Mouse (Mus musculus) E14TG2a.4 (cell line): ENCODE data around the gene E030025P04Rik.
A peak's percentile ranks its signal among the peaks of the same experiment; 100 is the strongest.

Source experiments
- H3K27me3 ChIP-seq: 2 replicates; pipeline ENCODE4 v1.6.1; 2014; ENCODE audit warnings: low read length, control low read depth; ENCODE audit not compliant: insufficient read depth
- H3K36me3 ChIP-seq: 2 replicates; pipeline ENCODE4 v1.6.1; 2014; ENCODE audit warnings: low read length, control low read depth; ENCODE audit not compliant: insufficient read depth
- H3K4me1 ChIP-seq: replicated peaks from 2 replicates; pipeline ENCODE4 v1.6.1; 2014; ENCODE audit warnings: low read depth, low read length, control low read depth
- H3K4me3 ChIP-seq: replicated peaks from 2 replicates; pipeline ENCODE4 v1.5.1; 2014; ENCODE audit warnings: mild to moderate bottlenecking, low read length
- H3K9me3 ChIP-seq: 2 replicates; pipeline ENCODE4 v1.6.1; 2014; ENCODE audit warnings: low read length, control low read depth
- CTCF ChIP-seq: conservative IDR thresholded peaks from 2 replicates; pipeline ENCODE4 v1.5.1; 2014; ENCODE audit warnings: low read length
- NANOG ChIP-seq: IDR thresholded peaks from 2 replicates; pipeline ENCODE4 v1.6.1; 2014; ENCODE audit warnings: borderline replicate concordance, low read length, mixed read lengths
- POU5F1 ChIP-seq: IDR thresholded peaks from 2 replicates; pipeline ENCODE4 v1.6.1; 2014; ENCODE audit warnings: low read length, borderline replicate concordance

The E030025P04Rik gene

DNA sequence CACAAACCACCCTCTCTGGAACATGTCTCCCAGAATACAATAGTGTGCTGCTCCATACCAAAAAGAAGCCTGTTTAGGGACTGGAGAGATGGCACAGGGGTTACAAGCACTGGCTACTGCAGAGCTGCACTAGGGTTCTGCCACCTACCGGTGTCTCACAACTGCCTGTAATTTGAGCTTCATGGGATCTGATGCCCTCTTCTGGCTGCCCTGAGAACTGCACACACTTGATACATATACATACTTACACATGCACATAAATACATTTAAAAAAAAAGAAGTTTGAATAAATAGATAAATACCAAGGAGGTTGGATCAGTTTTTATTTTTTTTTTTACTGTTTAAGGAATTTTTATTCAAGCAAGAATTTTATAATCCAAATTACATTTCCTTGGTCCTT is 28.1 kb upstream of the E030025P04Rik start:
- Histone ChIP-seq H3K4me1 (no peaks in the 10 kb centered on the region), H3K4me3 (no peak overlapping the region), H3K27me3 (0 out of 2 replicates have a peak, but pooled peaks cover 3% of the 10 kb centered on the region), H3K36me3 (no peaks in the 10 kb centered on the region), H3K9me3 (no peaks in the 10 kb centered on the region)
- peak; percentile 69 for TF ChIP-seq CTCF
- no peak for TF ChIP-seq POU5F1

DNA sequence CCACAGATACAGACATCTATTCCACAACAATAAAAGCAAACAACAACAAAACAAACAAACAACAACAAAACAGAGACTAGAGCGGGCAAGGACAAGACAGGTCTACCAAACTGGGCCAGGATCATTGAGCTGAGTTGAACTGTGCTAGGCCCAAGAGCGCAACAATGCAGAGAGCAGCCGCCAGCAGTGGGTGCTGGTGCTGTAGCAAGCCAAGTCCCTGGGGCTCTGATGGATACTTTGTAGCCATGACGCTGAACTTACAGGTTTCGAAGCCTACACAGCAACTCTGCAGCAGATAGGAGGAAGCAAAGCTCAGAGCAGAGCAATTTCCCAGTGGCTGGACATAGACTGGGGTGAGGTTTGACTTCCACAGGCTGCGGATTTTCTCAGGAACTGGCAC is 26.6 kb upstream of the E030025P04Rik start:
- Histone ChIP-seq H3K4me1 (no peaks in the 10 kb centered on the region), H3K4me3 (no peak overlapping the region), H3K9me3 (no peaks in the 10 kb centered on the region), H3K27me3 (0 out of 2 replicates have a peak, but pooled peaks cover 3% of the 10 kb centered on the region), H3K36me3 (no peaks in the 10 kb centered on the region)
- no peak for TF ChIP-seq POU5F1

DNA sequence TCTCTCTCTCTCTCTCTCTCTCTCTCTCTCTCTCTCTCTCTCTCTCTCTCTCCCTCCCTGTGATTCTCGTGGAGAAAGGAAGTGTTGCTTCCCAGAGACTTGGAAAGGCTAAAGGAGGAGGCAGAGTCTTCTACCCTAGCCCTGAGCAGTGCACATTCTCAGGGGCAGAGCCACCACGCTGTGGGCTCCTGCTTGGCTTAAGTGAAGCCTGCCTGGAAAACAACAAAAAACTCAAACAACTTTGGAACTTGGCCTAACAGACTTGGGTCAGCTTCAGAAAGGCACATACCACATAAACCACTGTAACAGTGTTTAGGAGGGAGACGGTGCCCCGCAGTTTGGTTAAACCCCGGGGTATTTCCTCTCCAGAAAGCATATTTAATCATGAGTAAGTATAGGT is 13.5 kb upstream of the E030025P04Rik start:
- Histone ChIP-seq H3K4me1 (no peaks in the 10 kb centered on the region), H3K27me3 (no peaks in the 10 kb centered on the region), H3K9me3 (no peaks in the 10 kb centered on the region), H3K36me3 (no peaks in the 10 kb centered on the region), H3K4me3 (no peak overlapping the region)
- TF ChIP-seq NANOG (no peak), CTCF (no peak)

DNA sequence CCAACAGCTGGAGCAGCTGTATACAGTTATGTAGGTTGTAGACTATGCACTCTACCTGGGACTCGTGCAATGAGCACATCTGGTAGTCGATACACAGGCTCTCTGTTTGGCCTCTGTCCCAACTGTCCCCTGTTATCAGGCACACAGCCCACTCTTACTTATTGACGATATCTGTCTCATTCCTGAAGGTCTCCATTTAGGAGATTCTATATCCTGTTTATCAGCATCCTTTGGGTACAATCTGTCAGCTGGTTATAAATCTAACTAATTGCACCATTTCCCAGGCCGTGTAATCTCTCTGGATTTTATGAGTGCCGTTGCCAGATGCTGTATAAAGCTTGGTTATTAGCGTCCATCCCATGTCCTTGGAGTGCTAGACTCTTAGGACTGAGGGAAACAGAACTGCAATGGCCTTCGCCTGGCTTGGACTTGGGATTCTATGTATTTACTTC is 747 bp upstream of the E030025P04Rik start:
- no peak overlapping the region for H3K4me3 ChIP-seq
- no peaks in the 10 kb centered on the region for H3K9me3 ChIP-seq
- no peak for TF ChIP-seq CTCF
- TF ChIP-seq POU5F1: no peak
- TF ChIP-seq NANOG: no peak
- H3K36me3 ChIP-seq: no peaks in the 10 kb centered on the region
- no peaks in the 10 kb centered on the region for H3K27me3 ChIP-seq
- H3K4me1 ChIP-seq: peaks cover 8% of the 10 kb centered on the region

DNA sequence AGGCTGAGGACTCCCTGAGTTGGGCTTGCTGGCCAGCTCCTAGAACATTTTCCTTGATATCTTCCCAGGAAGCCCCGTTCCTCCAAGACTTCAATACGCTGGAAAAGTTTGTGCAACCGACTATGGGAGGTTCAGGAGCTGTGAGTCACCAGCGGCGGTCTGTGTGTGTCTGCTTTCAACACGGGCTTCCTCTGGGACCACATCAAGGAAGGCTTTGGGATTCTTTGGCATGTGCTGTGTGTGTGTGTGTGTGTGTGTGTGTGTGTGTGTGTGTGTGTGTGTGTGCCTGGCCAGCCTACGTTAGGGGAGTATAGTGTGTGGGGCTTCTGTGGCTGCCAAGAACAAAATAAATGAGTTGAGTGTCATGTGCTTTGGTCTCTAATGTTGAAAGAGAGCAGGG is 17.7 kb downstream of the E030025P04Rik start:
- H3K4me1 ChIP-seq: no peaks in the 10 kb centered on the region
- no peak overlapping the region for H3K4me3 ChIP-seq
- H3K27me3 ChIP-seq: no peaks in the 10 kb centered on the region
- H3K36me3 ChIP-seq: no peaks in the 10 kb centered on the region
- TF ChIP-seq CTCF (no peak), NANOG (no peak), POU5F1 (no peak)
- no peaks in the 10 kb centered on the region for H3K9me3 ChIP-seq

DNA sequence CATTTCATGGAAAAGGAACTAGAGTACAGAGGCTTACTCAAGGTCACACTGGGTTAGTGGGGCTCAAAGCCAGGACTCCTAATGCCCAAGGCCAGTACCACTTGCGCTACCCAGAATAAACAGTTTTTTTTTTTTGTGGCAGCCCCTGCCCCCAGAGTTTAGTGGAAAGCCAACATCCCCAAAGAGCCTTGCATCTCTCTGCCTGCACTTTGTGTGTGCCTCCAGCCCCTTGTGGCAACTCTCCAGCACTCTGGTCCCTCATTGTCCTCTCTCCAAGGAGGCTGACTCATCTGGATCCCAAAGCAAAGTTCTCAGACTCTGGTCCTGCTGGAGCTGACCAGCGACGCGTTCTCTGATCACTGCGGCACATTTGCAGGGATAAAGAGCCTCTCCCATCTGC is 18.7 kb downstream of the E030025P04Rik start:
- H3K9me3 ChIP-seq: no peaks in the 10 kb centered on the region
- TF ChIP-seq CTCF (no peak), NANOG (no peak), POU5F1 (no peak)
- no peaks in the 10 kb centered on the region for H3K27me3 ChIP-seq
- no peaks in the 10 kb centered on the region for H3K4me1 ChIP-seq
- no peak overlapping the region for H3K4me3 ChIP-seq
- no peaks in the 10 kb centered on the region for H3K36me3 ChIP-seq

DNA sequence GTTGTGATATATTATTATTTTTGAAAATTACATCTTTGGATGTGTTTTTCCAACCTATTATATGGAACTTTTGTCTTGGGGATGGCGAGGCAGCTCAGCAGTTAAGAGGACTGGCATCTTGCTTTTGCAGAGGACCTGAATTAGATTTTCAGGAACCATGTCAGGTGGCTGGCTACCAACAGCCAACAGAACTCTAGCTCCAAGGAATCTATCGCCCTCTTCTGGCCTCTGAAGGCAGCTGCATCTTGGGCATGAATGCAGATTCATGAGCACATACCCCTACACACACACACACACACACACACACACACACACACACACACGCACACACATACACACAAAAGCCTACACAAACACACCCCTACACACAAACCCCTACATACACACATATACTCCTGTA is 19.9 kb downstream of the E030025P04Rik start:
- no peak for TF ChIP-seq POU5F1
- TF ChIP-seq CTCF: peak; percentile 49
- H3K4me1 ChIP-seq: no peaks in the 10 kb centered on the region
- H3K9me3 ChIP-seq: no peaks in the 10 kb centered on the region
- no peaks in the 10 kb centered on the region for H3K27me3 ChIP-seq
- H3K4me3 ChIP-seq: no peak overlapping the region
- H3K36me3 ChIP-seq: no peaks in the 10 kb centered on the region

DNA sequence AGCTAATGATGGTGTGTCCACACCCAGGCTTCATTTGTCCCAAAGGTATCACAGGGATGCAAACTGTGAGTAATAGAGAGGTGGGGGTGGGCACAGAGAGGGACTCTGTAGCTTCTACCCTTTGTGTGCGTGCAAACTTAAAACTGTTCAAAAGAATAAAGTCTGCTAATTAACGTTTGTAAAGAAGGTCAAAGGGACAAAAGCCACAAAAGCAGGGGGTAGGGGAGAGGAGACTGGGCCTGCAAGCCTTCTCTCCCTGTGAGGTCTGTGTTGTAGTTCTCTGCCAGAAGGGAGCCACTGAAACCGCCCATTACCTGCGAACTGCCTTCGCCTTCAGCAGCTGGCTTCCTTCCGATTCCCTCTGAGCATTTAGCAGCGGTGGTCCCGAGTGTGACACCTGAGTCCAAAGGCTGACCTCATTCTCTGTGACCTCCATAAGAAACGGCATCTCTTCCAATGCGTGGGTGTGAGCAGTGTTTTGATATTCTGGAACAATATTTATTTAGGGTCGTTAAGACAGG is 34.3 kb downstream of the E030025P04Rik start:
- TF ChIP-seq NANOG: peak; percentile 43; the same call in 1 of the 2 replicates
- no peak for TF ChIP-seq CTCF

DNA sequence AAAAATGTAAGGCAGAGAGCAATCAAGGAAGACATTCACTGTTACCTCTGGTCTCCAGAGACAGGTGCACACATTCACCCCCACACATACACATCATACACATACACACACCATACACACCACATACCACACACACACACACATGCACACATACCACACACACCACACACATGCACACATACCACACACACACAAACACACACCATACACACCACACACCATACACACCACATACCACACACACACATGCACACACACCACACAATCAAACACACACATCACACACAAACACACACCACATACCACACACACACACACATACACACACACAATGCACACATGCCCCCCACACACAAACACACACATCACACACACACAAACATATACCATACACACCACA is 35.1 kb downstream of the E030025P04Rik start:
- Histone ChIP-seq H3K27me3 (peaks cover 11% of the 10 kb centered on the region; the same call in 1 of the 2 replicates), H3K4me1 (peaks cover 30% of the 10 kb centered on the region)
- TF ChIP-seq NANOG (no peak), CTCF (no peak), POU5F1 (no peak)

More for the DNA sequence above, 34.3 kb downstream of the E030025P04Rik start:
- peaks cover 28% of the 10 kb centered on the region for H3K9me3 ChIP-seq
- peaks cover 30% of the 10 kb centered on the region for H3K4me1 ChIP-seq
- no peak overlapping the region for H3K4me3 ChIP-seq
- H3K27me3 ChIP-seq: peaks cover 11% of the 10 kb centered on the region; the same call in 1 of the 2 replicates
- no peaks in the 10 kb centered on the region for H3K36me3 ChIP-seq

More for the DNA sequence above, 35.1 kb downstream of the E030025P04Rik start:
- no peaks in the 10 kb centered on the region for H3K36me3 ChIP-seq
- peaks cover 27% of the 10 kb centered on the region for H3K9me3 ChIP-seq
- H3K4me3 ChIP-seq: no peak overlapping the region
